Mouse (Mus musculus): ENCODE data around the gene Eps8l3.
"Not testable (repeated sequence)": the region's sequence is repeated elsewhere in the genome, so short reads cannot be mapped to it uniquely, and the experiment has no call there.

Gene Eps8l3

GRCm38 (mm10) chr3:107853232-107854181 lies 23.5 kb upstream of the Eps8l3 start:
- DNase-seq, result no peak

DNA sequence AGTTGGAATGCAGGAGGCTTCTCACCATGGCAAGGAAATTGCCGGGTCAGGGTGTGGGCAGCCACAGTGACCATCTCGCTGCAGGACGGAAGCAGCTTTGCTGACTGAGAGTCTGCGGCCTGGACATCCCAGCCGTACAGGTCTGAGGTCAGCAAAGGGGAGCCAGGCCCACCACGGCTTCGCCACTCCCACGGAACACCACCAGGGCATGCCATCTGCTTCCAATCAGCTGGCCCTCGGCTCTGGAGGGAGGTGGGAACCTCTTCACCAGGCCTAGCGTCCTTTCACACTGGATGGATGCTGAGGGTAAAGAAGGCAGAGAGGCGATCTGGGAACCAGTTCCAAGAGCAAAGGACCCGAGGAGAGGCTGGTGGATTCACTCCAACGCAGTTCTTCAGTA lies 21.7 kb upstream of the Eps8l3 start:
- DNase-seq, result no peak

DNA sequence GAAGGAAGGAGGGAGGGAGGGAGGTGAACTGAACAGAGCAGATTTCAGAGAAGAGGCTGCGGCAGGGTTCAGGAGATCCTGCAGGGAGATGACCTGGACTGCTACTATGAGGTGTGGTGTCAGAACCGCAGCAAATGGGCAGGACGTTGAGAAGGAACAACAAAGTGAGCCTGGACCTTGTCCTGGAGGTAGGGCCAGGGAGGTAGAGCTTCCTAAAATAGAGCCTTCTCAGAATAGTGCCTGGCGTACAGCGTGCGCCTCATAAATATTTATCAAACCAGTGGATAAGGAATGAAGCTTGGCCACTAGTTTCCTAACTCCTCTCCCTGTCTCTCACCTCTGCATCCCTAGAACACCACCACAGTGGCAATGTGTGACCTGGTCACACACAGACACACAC lies 19.4 kb upstream of the Eps8l3 start:
- DNase-seq, result no peak

DNA sequence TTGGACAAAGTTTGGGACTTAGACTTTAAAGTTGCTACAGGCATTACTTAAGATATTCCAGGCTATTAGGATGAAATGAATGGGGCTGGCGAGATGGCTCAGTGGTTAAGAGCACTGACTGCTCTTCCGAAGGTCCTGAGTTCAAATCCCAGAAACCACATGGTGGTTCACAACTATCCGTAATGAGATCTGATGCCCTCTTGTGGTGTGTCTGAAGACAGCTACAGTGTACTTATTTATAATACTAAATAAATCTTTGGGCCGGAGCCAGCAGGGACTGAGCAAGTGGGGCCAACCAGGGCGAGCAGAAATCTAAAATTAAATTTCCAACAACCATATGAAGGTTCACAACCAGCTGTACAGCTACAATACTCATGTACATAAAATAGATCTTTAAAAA lies 15.5 kb upstream of the Eps8l3 start:
- DNase-seq, result not testable (repeated sequence)

DNA sequence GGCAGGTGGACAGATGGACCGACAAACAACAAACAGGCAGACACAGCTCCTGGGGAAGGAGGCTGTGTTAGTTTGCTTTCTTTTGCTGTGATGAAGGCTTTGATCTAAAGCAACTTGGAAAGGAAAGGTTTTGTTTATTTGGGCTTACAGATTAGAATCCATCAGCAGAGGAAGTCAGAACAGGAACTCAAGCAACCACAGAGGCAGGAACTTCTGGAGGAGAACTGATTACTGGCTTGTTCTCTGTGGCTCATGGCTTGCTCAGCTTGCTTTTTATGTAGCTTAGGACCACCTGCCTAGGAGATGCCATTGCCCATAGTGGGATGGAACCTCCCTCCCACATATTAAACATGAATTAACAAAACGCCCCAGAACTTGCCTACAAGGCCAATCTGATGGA lies 14.6 kb upstream of the Eps8l3 start:
- no peak for DNase-seq

- no peak for DNase-seq
Measured at GRCm38 (mm10) chr3:107863471-107863870, 13.6 kb upstream of the Eps8l3 start.

DNA sequence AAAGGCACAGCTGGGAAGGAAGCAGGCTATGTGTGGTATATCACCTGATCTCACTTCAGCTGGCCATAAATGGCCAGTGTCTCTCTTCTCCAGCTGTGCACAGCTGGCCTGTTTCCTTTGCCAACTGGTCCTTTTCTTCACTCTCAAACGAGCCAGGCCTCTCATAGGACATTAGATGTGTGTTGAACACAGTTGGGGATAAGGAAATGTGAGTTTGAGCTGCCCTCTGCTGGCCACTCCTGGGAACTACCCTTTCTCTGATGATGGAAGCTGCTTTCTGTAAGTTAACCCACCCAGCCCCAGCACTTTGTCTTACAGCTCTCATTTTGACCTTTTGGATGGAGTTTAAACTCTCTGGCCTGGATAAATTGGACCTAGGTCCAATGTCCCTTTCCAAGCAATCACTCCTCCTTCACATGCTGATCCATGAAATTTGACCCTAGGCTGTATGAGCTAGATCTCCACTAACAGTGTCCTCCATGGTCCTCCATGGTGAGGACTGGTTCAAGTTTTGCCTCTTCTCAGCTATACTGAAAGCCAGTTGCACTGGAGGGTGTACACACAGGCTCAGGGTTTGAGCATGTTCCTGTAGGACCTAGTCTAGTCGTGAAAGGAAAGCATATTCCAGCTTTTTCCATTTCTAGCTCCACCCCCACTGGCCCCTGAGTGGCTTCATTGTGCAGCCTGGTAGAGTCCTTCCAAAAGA lies 13.0 kb upstream of the Eps8l3 start:
- peak; percentile 68 to 76 for DNase-seq

- DNase-seq, result no peak
Measured at GRCm38 (mm10) chr3:107865364-107866091, 11.5 kb upstream of the Eps8l3 start.

DNA sequence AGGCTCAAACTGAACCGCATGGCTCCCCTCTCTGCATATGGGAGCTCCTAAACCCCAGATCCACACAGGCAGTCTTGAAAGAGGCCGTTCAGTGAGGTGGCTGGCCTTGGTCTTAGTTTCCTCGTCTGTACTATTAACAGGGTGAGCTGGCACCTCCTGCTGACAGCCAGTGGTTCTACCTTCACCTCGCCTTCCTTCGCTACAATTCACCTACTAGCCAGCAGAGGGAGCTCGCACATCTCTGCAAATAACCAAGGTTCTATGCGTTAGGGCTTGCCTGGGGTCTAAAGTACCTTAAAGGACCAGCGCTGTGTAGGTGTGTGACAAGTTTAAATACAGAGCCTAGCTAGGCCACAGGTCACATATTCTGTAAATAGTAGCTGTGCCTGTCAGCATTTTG lies 9.9 kb upstream of the Eps8l3 start:
- DNase-seq, result peak; percentile 70 to 77

DNA sequence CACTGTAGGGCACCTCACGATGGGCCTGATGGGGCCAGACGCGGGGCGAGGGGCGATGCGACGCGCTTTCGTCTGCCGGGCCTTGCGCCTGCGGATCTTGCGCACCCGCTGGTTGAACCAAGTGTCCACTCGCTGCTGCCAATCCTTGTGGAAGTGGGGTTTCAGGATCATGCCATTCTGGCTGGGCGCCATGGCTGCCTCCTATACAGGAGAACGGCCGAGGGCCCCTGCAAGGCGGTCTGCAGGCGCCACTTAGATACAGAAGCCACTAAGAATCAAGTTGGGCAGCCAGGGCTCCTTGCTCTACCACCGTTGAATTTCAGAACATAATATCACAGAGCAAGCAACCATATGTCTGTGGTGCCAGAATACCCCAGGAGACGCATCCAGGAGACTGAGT lies 8.6 kb upstream of the Eps8l3 start:
- DNase-seq, result no peak

DNA sequence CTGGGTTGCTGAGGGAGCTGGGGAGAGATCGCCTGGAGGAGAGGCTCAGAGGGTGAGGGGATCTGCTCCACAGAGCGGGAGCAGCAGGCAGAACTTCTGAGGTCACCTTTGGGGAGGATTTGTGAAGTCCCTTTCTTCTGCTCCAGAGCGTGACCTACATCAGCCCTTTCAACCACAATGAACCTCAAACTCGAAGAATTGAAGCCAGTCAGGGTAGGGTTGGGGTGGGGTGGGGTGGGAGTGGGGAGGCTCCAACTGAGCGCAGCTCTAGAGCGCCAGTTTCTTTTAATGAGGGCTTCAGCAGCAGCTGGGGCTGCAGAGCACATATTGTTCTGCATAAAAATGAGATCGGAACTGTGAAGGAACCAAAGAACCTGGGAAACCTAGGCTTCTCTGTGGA lies 7.9 kb upstream of the Eps8l3 start:
- no peak for DNase-seq

- no peak for DNase-seq
Measured at GRCm38 (mm10) chr3:107869925-107870324, 7.1 kb upstream of the Eps8l3 start.

DNA sequence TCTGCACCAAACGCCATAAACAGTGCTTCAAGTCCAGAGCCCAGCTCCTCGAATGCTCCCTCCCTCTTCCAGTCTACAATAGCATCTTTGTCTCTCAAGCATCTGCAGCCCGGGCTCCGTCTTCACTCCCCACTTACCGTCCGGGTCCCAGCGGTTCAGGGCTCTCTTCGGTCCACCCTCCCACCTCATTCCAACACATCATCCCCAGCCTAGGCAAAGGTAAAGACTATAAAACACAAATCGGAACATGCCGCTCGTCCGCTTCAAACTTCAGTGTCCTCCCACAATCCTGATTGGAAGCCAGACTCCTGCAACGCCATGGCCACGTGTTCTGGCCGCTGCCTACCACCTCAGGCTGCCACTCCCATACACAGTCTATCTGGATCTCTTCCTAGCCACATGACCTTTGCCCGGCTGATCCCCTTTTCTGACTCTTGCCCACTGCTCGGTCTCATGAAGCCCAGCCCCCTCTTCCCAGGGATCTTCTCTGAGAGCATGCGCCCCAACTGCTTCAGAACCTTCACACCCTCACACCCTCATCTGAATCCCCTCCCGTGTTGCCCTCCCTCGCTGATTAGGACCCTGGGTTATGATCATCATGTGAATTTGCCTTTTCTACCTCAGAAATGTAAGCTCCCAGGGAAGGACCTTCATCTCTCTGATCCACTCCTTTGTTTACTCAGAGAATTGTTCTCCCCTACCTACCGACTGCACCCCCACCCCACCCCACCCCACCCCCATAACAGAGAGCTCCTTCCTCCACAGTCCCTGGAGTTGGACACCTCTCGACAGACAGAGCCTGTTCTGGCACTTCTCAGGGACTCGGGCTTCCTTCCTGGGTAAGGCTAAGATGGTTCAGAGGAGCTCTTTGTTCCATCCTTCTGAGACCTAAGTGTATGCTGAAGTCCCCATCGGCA lies 3.4 kb upstream of the Eps8l3 start:
- no peak for DNase-seq

DNA sequence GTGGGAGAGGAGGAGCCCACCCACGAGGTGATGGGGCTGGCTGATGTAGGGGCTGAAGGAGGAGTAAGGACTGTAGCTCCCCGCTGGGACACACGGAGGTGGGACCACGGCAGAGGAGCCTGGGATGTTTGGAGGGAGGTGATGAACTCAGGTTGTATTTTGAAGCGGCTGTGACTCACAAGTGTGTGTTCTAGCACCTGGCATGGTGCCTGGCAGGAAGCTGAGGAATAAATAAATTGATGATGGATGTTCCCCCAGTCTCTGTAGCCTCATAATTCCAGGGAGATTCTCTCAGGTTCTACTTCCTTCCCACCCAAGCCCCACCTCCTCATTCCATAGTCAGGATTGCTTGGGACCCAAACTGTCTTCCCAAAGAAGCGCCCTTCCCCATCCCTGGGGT lies 1.8 kb upstream of the Eps8l3 start:
- no peak for DNase-seq

- DNase-seq, result no peak
Measured at GRCm38 (mm10) chr3:107877747-107878736, 1.0 kb downstream of the Eps8l3 start.

- no peak for DNase-seq
Measured at GRCm38 (mm10) chr3:107887674-107888495, 10.9 kb downstream of the Eps8l3 start.

DNA sequence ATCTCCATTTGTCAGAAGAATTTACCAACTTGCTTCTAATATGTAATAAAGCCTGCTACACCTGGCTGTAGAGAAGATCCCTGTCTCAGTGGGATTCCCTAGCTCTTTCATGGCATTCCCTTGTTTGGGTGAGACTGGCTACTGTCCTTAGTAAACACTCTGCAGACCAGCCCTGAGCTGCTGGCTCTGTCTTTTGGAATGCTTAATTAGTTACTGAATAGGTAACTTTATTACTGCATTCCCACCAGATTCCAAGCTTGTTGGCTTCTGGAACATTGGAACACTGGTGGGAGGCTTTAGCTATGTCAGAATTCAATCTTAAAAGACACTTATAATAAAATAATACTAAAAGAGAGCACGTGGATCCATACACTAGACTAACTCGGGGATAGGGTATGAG lies 12.2 kb downstream of the Eps8l3 start:
- DNase-seq, result not testable (repeated sequence)

- no peak for DNase-seq
Measured at GRCm38 (mm10) chr3:107895194-107895719, 18.2 kb downstream of the Eps8l3 start.

DNA sequence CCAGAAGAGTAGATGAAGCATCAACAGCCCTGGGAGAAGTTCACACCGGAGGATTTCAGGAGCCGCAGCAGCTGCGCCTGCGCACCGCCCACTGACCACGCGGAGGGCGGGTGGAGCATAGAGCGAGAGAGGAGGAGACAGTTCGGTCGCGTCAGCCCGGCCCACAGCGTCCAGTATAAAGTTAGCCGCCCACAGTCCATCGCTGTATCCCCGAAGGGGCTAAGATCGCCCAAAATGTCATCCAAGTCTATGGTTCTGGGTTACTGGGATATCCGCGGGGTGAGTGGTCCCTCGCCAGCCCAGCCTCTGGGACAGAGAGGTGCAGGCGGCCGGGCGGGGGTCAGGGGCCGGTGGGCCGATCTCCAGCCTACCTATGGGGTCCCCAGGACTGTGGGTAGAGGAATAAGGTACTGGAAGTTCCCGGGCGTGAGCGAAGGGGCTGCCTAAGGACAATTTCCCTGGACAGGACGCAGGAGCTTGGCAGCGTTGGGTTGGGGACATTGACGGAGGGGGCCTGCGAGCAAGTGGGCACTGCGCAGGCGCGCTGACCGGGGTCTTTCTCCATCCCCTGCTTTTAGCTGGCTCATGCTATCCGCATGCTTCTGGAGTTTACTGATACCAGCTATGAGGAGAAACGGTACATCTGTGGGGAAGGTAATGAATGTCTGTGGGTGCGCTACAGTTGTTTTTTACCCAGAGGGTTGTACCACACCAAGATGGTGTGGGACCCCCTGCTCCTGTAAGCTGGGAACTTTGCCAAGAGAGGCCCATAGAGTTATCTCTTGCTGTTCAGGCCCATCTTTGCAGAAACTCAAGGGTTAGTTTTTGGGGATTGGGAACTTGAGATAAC lies 18.9 kb downstream of the Eps8l3 start, which contains the start of gene Gstm5:
Gene Gstm5 (plus strand): TSS at position 102 of the 850 bp plus-strand sequence.
- no peak for DNase-seq

All from thymus, postnatal 36 days (tissue).